Mouse (Mus musculus): ENCODE measurements at regions not wholly inside any gene's neighbourhood (a gene's known extent, or its start where the extent isn't known, plus 50 kb on each side); places are given as distances from the start of the nearest gene placed in this dataset.

DNA sequence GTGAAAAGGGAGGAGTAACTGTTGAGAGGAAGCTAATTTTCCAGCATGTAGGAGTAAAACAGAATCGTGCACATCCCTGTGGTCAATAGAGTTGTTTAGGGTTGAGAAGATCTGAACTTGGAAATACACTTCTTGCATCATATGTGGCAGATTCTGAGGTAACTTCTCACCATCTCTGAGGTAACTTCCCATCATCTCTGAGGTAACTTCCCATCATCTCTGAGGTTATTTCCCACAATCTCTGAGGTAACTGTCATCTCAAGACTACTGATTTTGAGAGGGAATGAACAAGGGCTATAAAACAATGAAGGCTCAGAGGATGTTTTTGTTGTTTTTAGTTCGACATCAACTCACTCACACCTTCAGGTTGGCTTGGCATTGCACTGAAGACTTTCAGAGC, 175.9 kb upstream of the Ubash3b start:
- no peak for TF ChIP-seq POLR2A (IDR thresholded peaks at IDR 0.05; ENCODE audit: low read depth, low read length)
- no peak for TF ChIP-seq CTCF (conservative IDR thresholded peaks at IDR 0.05; ENCODE audit: insufficient read depth, insufficient read length, low read depth, low read length)
